Mouse (Mus musculus): ENCODE data around the gene Lrrc4c.

DNA sequence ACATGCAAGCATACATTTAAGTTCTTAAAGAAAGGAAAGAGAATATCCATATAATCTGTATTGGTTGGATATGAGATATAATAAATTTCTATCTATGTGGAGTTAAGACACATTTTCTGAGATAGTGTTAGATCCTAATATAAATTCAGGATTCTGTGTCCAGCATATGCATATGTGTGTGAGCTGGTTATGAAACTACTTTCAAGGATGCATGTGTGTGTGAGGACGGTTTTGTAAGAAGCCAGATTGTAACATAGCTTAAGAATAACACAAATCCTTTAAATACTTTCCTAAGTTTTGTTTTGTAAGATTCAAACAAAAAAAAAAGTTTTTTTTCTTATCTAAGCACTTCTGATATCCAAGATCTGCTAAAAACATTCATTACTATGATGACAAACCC is 367.4 kb downstream of the Lrrc4c start:
- TF ChIP-seq CTCF (IDR thresholded peaks at IDR 0.05; ENCODE audit: borderline replicate concordance, extremely low read depth, insufficient read depth, insufficient read length) (no peak), POLR2A (IDR thresholded peaks at IDR 0.05; ENCODE audit: borderline replicate concordance, extremely low read depth, insufficient read depth, insufficient read length, poor library complexity, severe bottlenecking) (no peak)
